Mouse (Mus musculus) left cerebral cortex, postnatal 4 days (tissue): Measurements from ENCODE around the gene Zfp523. TPM values are rescaled to one million over a fixed set of nuclear protein-coding genes. Genes with fewer than 3 reads are reported as not detected.
A peak's percentile ranks its signal among the peaks of the same experiment; 100 is the strongest.
"Not testable (repeated sequence)": the region's sequence is repeated elsewhere in the genome, so short reads cannot be mapped to it uniquely, and the experiment has no call there.

Experiments used
- DNase-seq: peaks from one replicate; pipeline ENCODE4 v3.0.0-alpha.2; 2022
- intact Hi-C: fragments of 180-260 bp; cut with DNase I; formaldehyde crosslinking; loops from one replicate; pipeline ENCODE4 v1.15.1; 2025
- total RNA-seq, 2 experiments: library from RNA; stranded (reverse); gene quantifications; 2 replicates each; pipeline ENCODE4 v1.2.3; 2021

The Zfp523 gene
- total RNA-seq, 2 experiments from 2014 or later, result 85.8 to 90.7 TPM

GRCm38 (mm10) chr17:28207591-28208313, 30.8 kb downstream of the Zfp523 start, which contains the start of gene Def6:
Gene Def6 (plus strand): TSS chr17:28207778.
- DNase-seq, result peak; percentile 65
- intact Hi-C loops, result no loop called here

GRCm38 (mm10) chr17:28208314-28208612, 31.3 kb downstream of the Zfp523 start:
- intact Hi-C loops, result no loop called here
- no peak for DNase-seq

GRCm38 (mm10) chr17:28209457-28210110, 32.7 kb downstream of the Zfp523 start:
- intact Hi-C loops, result no loop called here
- no peak for DNase-seq

GRCm38 (mm10) chr17:28211921-28212341, 35.0 kb downstream of the Zfp523 start:
- intact Hi-C loops, result no loop called here
- DNase-seq, result no peak

- no peak for DNase-seq
- intact Hi-C loops, result no loop called here
Observed at GRCm38 (mm10) chr17:28212391-28212790, 35.5 kb downstream of the Zfp523 start.

GRCm38 (mm10) chr17:28213236-28213635, 36.3 kb downstream of the Zfp523 start:
- intact Hi-C loops, result no loop called here
- DNase-seq, result no peak

- intact Hi-C loops, result no loop called here
- DNase-seq, result no peak
Observed at GRCm38 (mm10) chr17:28216791-28217190, 39.9 kb downstream of the Zfp523 start.

GRCm38 (mm10) chr17:28217721-28218649, 41.1 kb downstream of the Zfp523 start:
- DNase-seq, result no peak
- intact Hi-C loops, result no loop called here

GRCm38 (mm10) chr17:28222463-28222862, 45.5 kb downstream of the Zfp523 start:
- not testable (repeated sequence) for DNase-seq

GRCm38 (mm10) chr17:28223561-28224391, 46.8 kb downstream of the Zfp523 start:
- DNase-seq, result peak; percentile 95
- intact Hi-C loops, result no loop called here

More at GRCm38 (mm10) chr17:28222463-28222862, 45.5 kb downstream of the Zfp523 start:
- intact Hi-C loops, result not testable (repeated sequence)

- intact Hi-C loops, result loop anchor here (5.0 kb wide), 1 partner anchor 83 kb away; no protein-coding TSS in a partner anchor
- DNase-seq, result no peak
Observed at GRCm38 (mm10) chr17:28224615-28225014, 47.7 kb downstream of the Zfp523 start.

- intact Hi-C loops, result loop anchor here (5.0 kb wide), 1 partner anchor 81 kb away; no protein-coding TSS in a partner anchor
- peak; percentile 94 for DNase-seq
Observed at GRCm38 (mm10) chr17:28226014-28226413, 49.1 kb downstream of the Zfp523 start.

GRCm38 (mm10) chr17:28230486-28230885, 53.6 kb downstream of the Zfp523 start:
- DNase-seq, result no peak
- intact Hi-C loops, result loop anchor here (10.0 kb wide), 1 partner anchor 294 kb away; no protein-coding TSS in a partner anchor

GRCm38 (mm10) chr17:28231026-28231736, 54.3 kb downstream of the Zfp523 start:
- intact Hi-C loops, result loop anchor here (10.0 kb wide), 1 partner anchor 294 kb away; no protein-coding TSS in a partner anchor
- DNase-seq, result no peak

- intact Hi-C loops, result loop anchor here (10.0 kb wide), 1 partner anchor 292 kb away; no protein-coding TSS in a partner anchor
- DNase-seq, result peak; percentile 100
Observed at GRCm38 (mm10) chr17:28232475-28233060, 55.6 kb downstream of the Zfp523 start, which contains the start of gene Ppard. Gene Ppard (plus strand): TSS chr17:28232700.

GRCm38 (mm10) chr17:28233091-28233731, 56.3 kb downstream of the Zfp523 start:
- intact Hi-C loops, result loop anchor here (10.0 kb wide), 1 partner anchor 292 kb away; no protein-coding TSS in a partner anchor
- peak; percentile 35 for DNase-seq

- intact Hi-C loops, result loop anchor here (10.0 kb wide), 1 partner anchor 290 kb away; no protein-coding TSS in a partner anchor
- no peak for DNase-seq
Observed at GRCm38 (mm10) chr17:28234641-28235040, 57.7 kb downstream of the Zfp523 start.
